Mouse (Mus musculus): Measurements from ENCODE around the gene N6amt1.

N6amt1 gene

GRCm38 (mm10) chr16:87354075-87354583 lies at the start of gene N6amt1:
Gene N6amt1 (plus strand): TSS chr16:87354185.
- DNase-seq (ENCODE audit: low spot score in 2 of 2): peak; percentile 87 to 94

- no peak for DNase-seq (ENCODE audit: low spot score in 2 of 2)
These were observed 48.6 kb upstream of the N6amt1 start for GRCm38 (mm10) chr16:87305251-87306011.

DNA sequence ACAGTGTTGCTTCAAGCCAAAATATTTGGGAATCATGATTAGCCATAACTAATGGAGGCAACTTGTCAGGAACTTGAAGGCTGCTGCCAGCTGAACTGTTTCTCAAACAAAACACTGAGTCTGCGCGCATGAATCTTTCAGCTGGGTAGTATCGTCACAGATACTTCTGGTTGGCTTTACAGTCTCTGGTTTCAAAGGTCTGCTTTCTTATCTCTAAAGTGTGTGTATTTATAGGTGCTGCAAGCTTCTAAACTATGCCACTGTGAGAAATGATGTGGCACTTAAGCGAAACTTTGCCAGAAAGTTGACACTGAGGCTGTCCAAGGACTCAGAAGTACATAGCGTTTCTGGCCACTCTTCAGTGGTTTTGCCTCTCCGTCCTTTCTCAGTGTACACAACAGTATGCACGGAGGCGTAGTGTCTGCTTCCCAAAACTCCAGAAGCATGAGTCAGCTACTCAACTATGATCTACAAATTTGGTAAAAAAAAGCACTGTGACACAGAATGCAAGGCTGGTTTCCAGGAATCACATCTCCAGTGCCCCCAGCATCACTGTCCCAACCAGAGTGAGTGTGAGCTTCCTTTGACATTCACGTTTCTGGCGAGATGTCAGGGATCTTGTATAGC lies 46.8 kb upstream of the N6amt1 start:
- no peak for DNase-seq (ENCODE audit: low spot score in 2 of 2)

DNA sequence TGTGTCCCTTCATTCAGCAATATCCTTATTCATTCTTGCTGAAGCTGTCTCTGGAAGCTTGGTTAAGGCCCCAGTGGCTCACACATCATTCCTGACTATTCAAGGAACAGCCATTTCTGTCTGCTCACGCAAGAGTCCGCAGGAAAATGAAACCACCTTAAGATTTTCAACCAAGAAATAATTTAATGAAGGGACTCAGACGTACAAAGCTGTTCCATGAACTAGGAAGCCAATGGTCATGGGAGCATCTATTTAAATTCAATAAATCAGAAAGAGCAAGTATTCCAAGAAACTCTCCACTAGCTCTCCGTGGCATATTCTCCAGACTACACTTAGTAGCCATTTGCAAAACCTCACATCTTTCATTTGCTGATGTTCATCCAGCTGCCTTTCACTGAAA lies 43.3 kb upstream of the N6amt1 start:
- DNase-seq (ENCODE audit: low spot score in 2 of 2): no peak

GRCm38 (mm10) chr16:87318200-87318811 lies 35.7 kb upstream of the N6amt1 start:
- DNase-seq (ENCODE audit: low spot score in 2 of 2): no peak

GRCm38 (mm10) chr16:87318998-87319397 lies 35.0 kb upstream of the N6amt1 start:
- DNase-seq (ENCODE audit: low spot score in 2 of 2): no peak

- no peak for DNase-seq (ENCODE audit: low spot score in 2 of 2)
These were observed 34.3 kb upstream of the N6amt1 start for GRCm38 (mm10) chr16:87319541-87320251.

DNA sequence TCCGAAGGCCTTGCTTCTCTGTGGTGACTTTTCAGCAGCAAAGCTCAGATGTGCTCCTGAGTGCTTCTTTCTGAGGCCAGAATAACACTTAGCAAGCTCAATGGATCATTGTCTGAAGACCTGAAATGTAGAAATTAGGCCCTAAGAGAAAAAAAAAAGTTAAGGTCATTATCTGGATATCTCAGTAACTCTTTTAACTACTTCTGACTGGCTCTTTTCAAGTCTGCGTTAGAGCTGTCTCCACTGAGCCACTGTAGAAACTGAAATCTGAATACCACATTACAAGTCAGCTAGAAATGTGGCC lies 33.8 kb upstream of the N6amt1 start:
- DNase-seq (ENCODE audit: low spot score in 2 of 2): no peak

GRCm38 (mm10) chr16:87324571-87324970 lies 29.4 kb upstream of the N6amt1 start:
- DNase-seq (ENCODE audit: low spot score in 2 of 2): no peak

DNA sequence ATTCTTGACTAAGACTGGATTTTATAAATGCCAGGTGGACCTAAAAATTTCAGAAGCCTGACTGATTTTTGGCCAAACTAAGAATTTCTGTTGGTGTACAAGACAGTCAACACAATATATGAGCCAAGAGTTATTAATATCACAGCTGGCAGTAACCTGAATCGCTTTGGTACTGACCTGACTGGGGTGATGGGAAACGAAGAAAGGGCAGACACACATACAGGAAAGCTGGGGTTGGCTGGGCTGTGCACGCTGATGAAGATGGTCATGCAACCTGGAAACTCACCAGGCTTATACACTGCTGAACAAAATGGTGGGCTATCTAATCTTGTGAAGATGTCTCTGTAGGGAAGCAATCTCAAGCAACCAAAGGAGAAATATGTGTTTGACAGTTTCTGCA lies 24.0 kb upstream of the N6amt1 start:
- DNase-seq (ENCODE audit: low spot score in 2 of 2): no peak

DNA sequence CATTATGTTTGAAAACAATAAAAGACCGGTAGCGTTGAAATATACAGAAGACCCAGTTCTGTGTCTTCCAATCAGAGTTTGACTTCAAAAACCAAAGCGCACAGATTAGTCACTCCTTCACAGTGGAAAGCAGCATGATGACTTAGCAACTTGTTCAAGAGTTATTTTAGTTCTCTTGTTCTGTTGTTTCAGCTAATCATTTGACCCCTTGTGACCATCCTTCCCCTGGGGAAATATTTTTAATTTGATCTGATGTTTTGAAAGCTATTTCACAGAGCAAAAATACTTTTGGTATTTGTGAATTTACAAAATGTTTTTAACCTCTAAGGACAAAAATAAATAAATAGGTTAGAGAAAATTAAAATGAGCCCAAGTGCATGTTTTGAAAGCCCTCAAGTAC lies 19.2 kb upstream of the N6amt1 start:
- no peak for DNase-seq (ENCODE audit: low spot score in 2 of 2)

GRCm38 (mm10) chr16:87341043-87341572 lies 12.9 kb upstream of the N6amt1 start:
- no peak for DNase-seq (ENCODE audit: low spot score in 2 of 2)

- DNase-seq (ENCODE audit: low spot score in 2 of 2): no peak
These were observed 5.9 kb upstream of the N6amt1 start for GRCm38 (mm10) chr16:87348133-87348532.

DNA sequence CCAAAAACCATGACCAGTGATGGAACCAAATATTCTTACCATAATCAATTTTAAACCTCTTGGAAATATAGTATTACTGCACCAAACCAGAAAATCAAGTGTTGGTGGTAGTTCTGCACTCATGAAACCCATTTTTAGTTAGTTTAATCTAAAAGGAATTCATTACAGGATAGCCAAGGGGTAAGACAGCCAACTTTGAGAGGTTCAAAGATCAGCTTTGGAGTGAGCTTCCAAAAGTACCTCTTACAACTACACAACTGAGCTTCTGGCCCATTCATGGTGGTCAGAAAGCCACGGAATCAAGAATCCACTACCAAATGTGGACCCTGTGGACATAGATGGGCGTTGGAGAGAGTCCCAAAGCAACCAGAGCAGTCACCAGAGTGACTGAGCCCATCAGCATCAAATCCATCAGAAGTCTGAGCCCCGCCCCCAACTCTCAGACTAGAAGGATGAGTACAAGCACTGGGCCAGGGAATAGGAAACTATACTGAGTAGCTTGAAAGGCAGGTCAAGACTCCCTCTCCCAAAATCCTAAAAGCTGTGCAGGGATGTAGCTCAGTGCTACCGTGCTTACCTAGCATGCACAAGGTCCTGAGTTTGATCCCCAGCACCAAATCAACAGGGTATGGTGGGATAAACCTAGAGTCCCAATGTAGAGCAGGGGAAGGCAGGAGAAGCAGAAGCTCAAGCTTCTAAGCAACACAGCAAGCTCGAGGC lies 2.4 kb upstream of the N6amt1 start:
- DNase-seq (ENCODE audit: low spot score in 2 of 2): no peak

DNA sequence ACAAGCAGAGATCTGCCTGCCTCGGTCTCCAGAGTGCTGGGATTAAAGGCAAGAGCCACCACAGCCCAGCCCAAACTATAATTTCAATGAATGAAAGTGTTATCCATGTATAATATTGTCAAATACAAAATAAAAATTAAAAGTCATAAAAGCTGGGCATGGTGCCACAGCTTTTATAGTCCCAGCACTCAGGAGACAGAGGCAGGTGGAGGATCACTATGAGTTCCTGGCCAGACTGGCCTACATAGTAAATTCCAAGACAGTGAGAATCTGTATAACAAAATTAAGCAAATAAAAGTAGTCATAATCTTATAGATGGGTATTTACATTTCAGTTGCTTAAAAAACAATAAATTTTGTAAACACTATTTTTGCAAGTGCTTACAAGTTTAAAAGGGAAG lies 380 bp upstream of the N6amt1 start:
- no peak for DNase-seq (ENCODE audit: low spot score in 2 of 2)

GRCm38 (mm10) chr16:87354748-87355147 lies 763 bp downstream of the N6amt1 start:
- no peak for DNase-seq (ENCODE audit: low spot score in 2 of 2)

GRCm38 (mm10) chr16:87360096-87360495 lies 6.1 kb downstream of the N6amt1 start:
- no peak for DNase-seq (ENCODE audit: low spot score in 2 of 2)

- peak in 1 of 2 experiments; percentile 26 for DNase-seq (ENCODE audit: low spot score in 2 of 2)
These were observed 10.2 kb downstream of the N6amt1 start for GRCm38 (mm10) chr16:87364231-87364630.

- peak in 1 of 2 experiments; percentile 51 for DNase-seq (ENCODE audit: low spot score in 2 of 2)
These were observed 12.1 kb downstream of the N6amt1 start for GRCm38 (mm10) chr16:87366035-87366434.

GRCm38 (mm10) chr16:87366445-87366844 lies 12.5 kb downstream of the N6amt1 start:
- no peak for DNase-seq (ENCODE audit: low spot score in 2 of 2)

GRCm38 (mm10) chr16:87382996-87383395 lies 29.0 kb downstream of the N6amt1 start:
- DNase-seq (ENCODE audit: low spot score in 2 of 2): no peak
